ENCODE assay signal across 23 mouse cellular contexts in genomic region chr7:130818813-130819212, GRCm38 (mm10). TPM values are rescaled to one million over a fixed set of nuclear protein-coding genes. Genes with fewer than 3 reads are reported as not detected.
DNase-seq lines count a peak whose midpoint lies in the region; ATAC-seq and TF ChIP-seq lines count a peak whose summit lies in the region.
"Had no signal": no experiment of that assay in that cellular context is flagged by ENCODE, and none has a peak within 500 bp of the region (broad histone marks: within the 10 kb centered on the region; RNA-seq: fewer than 3 reads in every experiment).

No protein-coding gene starts in this region.

- no peaks in the 10 kb centered on the region for H3K9me3 ChIP-seq in stomach, embryonic 15.5 days
- H3K9me3 ChIP-seq in stomach, postnatal 0 days (ENCODE audit: control insufficient read depth, low read length), result no peaks in the 10 kb centered on the region
- H3K9me3 ChIP-seq in forebrain, postnatal 0 days (ENCODE audit: low read length), result no peaks in the 10 kb centered on the region
- no peaks in the 10 kb centered on the region for H3K9me3 ChIP-seq in limb, embryonic 10.5 days (replicated peaks)
- H3K9me3 ChIP-seq: forebrain, embryonic 12.5 days; intestine, embryonic 15.5 days; kidney, embryonic 15.5 days had no signal

- ATAC-seq in stomach, embryonic 15.5 days (ENCODE audit: insufficient read depth, low FRiP score, low read depth), result no peak
- no peak for ATAC-seq in stomach, postnatal 0 days (ENCODE audit: low FRiP score, low TSS enrichment)
- ATAC-seq in activated CD4-positive, CD25-positive, alpha-beta regulatory T cell, adult 4 months, result peak; percentile 84
- peak; percentile 36 for ATAC-seq in megakaryocyte, adult 5-6 weeks (ENCODE audit: poor library complexity, severe bottlenecking)
- ATAC-seq in forebrain, postnatal 0 days, result no peak
- ATAC-seq: liver, postnatal 0 days had no signal

- no peaks in the 10 kb centered on the region for H3K4me1 ChIP-seq in stomach, embryonic 15.5 days
- no peaks in the 10 kb centered on the region for H3K4me1 ChIP-seq in stomach, postnatal 0 days (replicated peaks; ENCODE audit: control insufficient read depth, insufficient read depth)
- H3K4me1 ChIP-seq in forebrain, postnatal 0 days (ENCODE audit: insufficient read depth), result no peaks in the 10 kb centered on the region
- H3K4me1 ChIP-seq in limb, embryonic 10.5 days, result no peaks in the 10 kb centered on the region
- H3K4me1 ChIP-seq: forebrain, embryonic 12.5 days; intestine, embryonic 15.5 days; kidney, embryonic 15.5 days had no signal

- H3K27me3 ChIP-seq in stomach, embryonic 15.5 days (replicated peaks), result no peaks in the 10 kb centered on the region
- no peaks in the 10 kb centered on the region for H3K27me3 ChIP-seq in stomach, postnatal 0 days (ENCODE audit: control insufficient read depth, insufficient read depth, low read length)
- H3K27me3 ChIP-seq in forebrain, postnatal 0 days (ENCODE audit: insufficient read depth, low read length), result no peaks in the 10 kb centered on the region
- H3K27me3 ChIP-seq in limb, embryonic 10.5 days (ENCODE audit: low read depth, poor library complexity, severe bottlenecking), result no peaks in the 10 kb centered on the region
- H3K27me3 ChIP-seq: intestine, embryonic 15.5 days; kidney, embryonic 15.5 days had no signal

- WGBS in stomach, embryonic 15.5 days, result 66% methylated on average over 5 of the region's 5 CpGs
- 72% methylated on average over 5 of the region's 5 CpGs for WGBS in stomach, postnatal 0 days
- 83% methylated on average over 5 of the region's 5 CpGs for WGBS in forebrain, postnatal 0 days
- WGBS in limb, embryonic 10.5 days, result 92% methylated on average over 5 of the region's 5 CpGs

- H3K4me2 ChIP-seq in stomach, embryonic 15.5 days, result no peak overlapping the region
- no peak overlapping the region for H3K4me2 ChIP-seq in stomach, postnatal 0 days (replicated peaks; ENCODE audit: low read depth)
- H3K4me2 ChIP-seq in forebrain, postnatal 0 days (ENCODE audit: low read depth), result no peak overlapping the region
- H3K4me2 ChIP-seq: forebrain, embryonic 12.5 days; intestine, embryonic 15.5 days; kidney, embryonic 15.5 days had no signal

- TF ChIP-seq CTCF in stomach, postnatal 0 days (IDR thresholded peaks at IDR 0.05; ENCODE audit: low read depth), result no peak
- no peak for TF ChIP-seq CTCF in forebrain, postnatal 0 days (IDR thresholded peaks at IDR 0.05; ENCODE audit: low read depth)

- TF ChIP-seq EP300 in stomach, postnatal 0 days (optimal IDR thresholded peaks at IDR 0.05), result no peak

- no peak for DNase-seq in stomach, postnatal 0 days (ENCODE audit: low spot score)
- DNase-seq in heart, adult 8-10 months (ENCODE audit: low spot score), result no peak
- DNase-seq in forebrain, postnatal 0 days, result no peak
- DNase-seq in limb, embryonic 10.5 days (ENCODE audit: low spot score), result no peak
- DNase-seq: cerebellum, adult 2 months; gastrocnemius, postnatal 10 days; left cerebral cortex, postnatal 4 days; liver, postnatal 0 days; retina, postnatal 1 day; right cerebral cortex, postnatal 4 days had no signal

- peak overlapping the region; percentile 67; the same call in 1 of the 2 replicates for H3K27ac ChIP-seq in stomach, embryonic 15.5 days
- H3K27ac ChIP-seq in stomach, postnatal 0 days (replicated peaks), result no peak overlapping the region
- no peak overlapping the region for H3K27ac ChIP-seq in forebrain, postnatal 0 days (ENCODE audit: low read depth, low read length)
- H3K27ac ChIP-seq in limb, embryonic 10.5 days, result no peak overlapping the region
- H3K27ac ChIP-seq: forebrain, embryonic 12.5 days; intestine, embryonic 15.5 days; kidney, embryonic 15.5 days had no signal

- H3K9ac ChIP-seq in stomach, embryonic 15.5 days, result no peak overlapping the region
- no peak overlapping the region for H3K9ac ChIP-seq in stomach, postnatal 0 days (ENCODE audit: low read length)
- no peak overlapping the region for H3K9ac ChIP-seq in forebrain, postnatal 0 days
- H3K9ac ChIP-seq: forebrain, embryonic 12.5 days; intestine, embryonic 15.5 days; kidney, embryonic 15.5 days; liver, postnatal 0 days had no signal

- H3K36me3 ChIP-seq in stomach, embryonic 15.5 days, result no peaks in the 10 kb centered on the region
- H3K36me3 ChIP-seq in stomach, postnatal 0 days (ENCODE audit: control insufficient read depth, insufficient read depth, low read length), result no peaks in the 10 kb centered on the region
- no peaks in the 10 kb centered on the region for H3K36me3 ChIP-seq in forebrain, postnatal 0 days (ENCODE audit: insufficient read depth)
- no peaks in the 10 kb centered on the region for H3K36me3 ChIP-seq in limb, embryonic 10.5 days
- H3K36me3 ChIP-seq: forebrain, embryonic 12.5 days; G1E; intestine, embryonic 15.5 days; kidney, embryonic 15.5 days had no signal

- H3K4me3 ChIP-seq in stomach, embryonic 15.5 days (replicated peaks), result no peak overlapping the region
- no peak overlapping the region for H3K4me3 ChIP-seq in stomach, postnatal 0 days (ENCODE audit: low read depth, low read length)
- H3K4me3 ChIP-seq in forebrain, postnatal 0 days (ENCODE audit: low read depth, low read length), result no peak overlapping the region
- no peak overlapping the region for H3K4me3 ChIP-seq in limb, embryonic 10.5 days
- H3K4me3 ChIP-seq: forebrain, embryonic 12.5 days; intestine, embryonic 15.5 days; kidney, embryonic 15.5 days had no signal

RNA-seq across cellular contexts. Expression of gene Btbd16, which starts 44.9 kb away (rescaled TPM):
- polyA plus RNA-seq in stomach, embryonic 15.5 days (2015; fragmentation: Nextera tagmentation; extraction: Ambion mirVana), result 0.15 and 0.18 TPM in 2 replicates
- 0.05 TPM in 1 of 2 replicates, not detected in the other for polyA plus RNA-seq in stomach, postnatal 0 days (2015; fragmentation: Nextera tagmentation; extraction: Ambion mirVana)
- polyA plus RNA-seq in activated CD4-positive, CD25-positive, alpha-beta regulatory T cell, adult 4 months (2017; shearing (Covaris generic)), result 1 to 10 TPM; 2.2 to 4.2 TPM
- 0.25 TPM in 1 of 2 replicates, not detected in the other for total RNA-seq in megakaryocyte, adult 5-6 weeks (2015)
- 0.29 TPM in 1 of 2 replicates, not detected in the other for total RNA-seq in megakaryocyte, adult 5-6 weeks (2017)
- total RNA-seq in heart, adult 8-10 months (2022), result not detected
- total RNA-seq in forebrain, postnatal 0 days (2014; rRNA removed), result 0.10 and 0.31 TPM in 2 replicates
- polyA plus RNA-seq in forebrain, postnatal 0 days (2015; fragmentation: Nextera tagmentation; extraction: Ambion mirVana), result 0.26 and 0.41 TPM in 2 replicates
- polyA plus RNA-seq in limb, embryonic 10.5 days (2016; fragmentation: Nextera tagmentation; extraction: Ambion mirVana), result not detected in 2 replicates
- total RNA-seq: adrenal gland, adult 18-20 months; liver, adult 2 months; midbrain, postnatal 0 days had no signal
- polyA plus RNA-seq: C2C12; embryonic facial prominence, embryonic 11.5 days; forebrain, embryonic 12.5 days; G1E; hindbrain, embryonic 11.5 days; kidney, embryonic 15.5 days had no signal

RNA-seq across cellular contexts. Expression of gene Plekha1, which starts 46.7 kb away (rescaled TPM):
- 51.1 and 52.6 TPM in 2 replicates for polyA plus RNA-seq in stomach, embryonic 15.5 days (2015; fragmentation: Nextera tagmentation; extraction: Ambion mirVana)
- polyA plus RNA-seq in stomach, postnatal 0 days (2015; fragmentation: Nextera tagmentation; extraction: Ambion mirVana), result 32.1 and 34.1 TPM in 2 replicates
- polyA plus RNA-seq in activated CD4-positive, CD25-positive, alpha-beta regulatory T cell, adult 4 months (2017; shearing (Covaris generic)), result 10 to 100 TPM; 18.9 to 21.7 TPM
- 36.5 and 38.9 TPM in 2 replicates for total RNA-seq in megakaryocyte, adult 5-6 weeks (2015)
- 56.6 and 57.7 TPM in 2 replicates for total RNA-seq in megakaryocyte, adult 5-6 weeks (2017)
- total RNA-seq in heart, adult 8-10 months (2022), result 10 to 100 TPM; 36.3 to 39.0 (median 38.1) TPM
- total RNA-seq in forebrain, postnatal 0 days (2014; rRNA removed), result 84.6 and 112 TPM in 2 replicates
- 38.7 and 47.7 TPM in 2 replicates for polyA plus RNA-seq in forebrain, postnatal 0 days (2015; fragmentation: Nextera tagmentation; extraction: Ambion mirVana)
- 27.5 and 31.3 TPM in 2 replicates for polyA plus RNA-seq in limb, embryonic 10.5 days (2016; fragmentation: Nextera tagmentation; extraction: Ambion mirVana)
- polyA plus RNA-seq: G1E had no signal

Comparison
In these comparisons a context has a peak if more than half of its experiments do, and no peak if none do; other contexts are left out.
1. ATAC-seq: peak in activated CD4-positive, CD25-positive, alpha-beta regulatory T cell, adult 4 months (single experiment) and megakaryocyte, adult 5-6 weeks (single experiment); none in stomach, embryonic 15.5 days (single experiment), stomach, postnatal 0 days (single experiment) and forebrain, postnatal 0 days (single experiment).